Mouse (Mus musculus) midbrain, embryonic 11.5 days (tissue): ENCODE data around the gene Lin54. TPM values are rescaled to one million over a fixed set of nuclear protein-coding genes. Genes with fewer than 3 reads are reported as not detected.

Source experiments
- ATAC-seq: fragments of 200-750 bp; cut with Nextera tagmentation; 2 replicates; pipeline ENCODE4 v1.8.0; 2017; ENCODE audit warnings: moderate TSS enrichment, moderate library complexity; ENCODE audit not compliant: low FRiP score
- DNase-seq: peaks from one replicate; pipeline ENCODE4 v3.0.0; 2015; ENCODE audit warnings: low spot score; ENCODE audit errors: missing footprints
- H3K27ac ChIP-seq: fragments of 300-500 bp; sonication (generic); 2 replicates; pipeline ENCODE4 v1.5.1; 2014; ENCODE audit warnings: low read depth, low read length
- H3K27me3 ChIP-seq: fragments of 300-500 bp; sonication (generic); 2 replicates; pipeline ENCODE4 v1.6.1; 2014; ENCODE audit warnings: mild to moderate bottlenecking, low read length, moderate library complexity, mixed read lengths; ENCODE audit not compliant: control insufficient read depth, insufficient read depth
- H3K36me3 ChIP-seq: fragments of 300-500 bp; sonication (generic); 2 replicates; pipeline ENCODE4 v1.6.1; 2014; ENCODE audit warnings: mild to moderate bottlenecking, low read length, moderate library complexity, mixed read lengths; ENCODE audit not compliant: control insufficient read depth, insufficient read depth
- H3K4me1 ChIP-seq: fragments of 300-500 bp; sonication (generic); 2 replicates; pipeline ENCODE4 v1.6.1; 2014; ENCODE audit warnings: low read length; ENCODE audit not compliant: control insufficient read depth, insufficient read depth
- H3K4me2 ChIP-seq: fragments of 300-500 bp; sonication (generic); 2 replicates; pipeline ENCODE4 v1.6.1; 2014; ENCODE audit warnings: mild to moderate bottlenecking, moderate library complexity
- H3K4me3 ChIP-seq: fragments of 300-500 bp; sonication (generic); 2 replicates; pipeline ENCODE4 v1.5.1; 2014; ENCODE audit warnings: low read depth, low read length
- H3K9ac ChIP-seq: fragments of 300-500 bp; sonication (generic); 2 replicates; pipeline ENCODE4 v1.6.1; 2014; ENCODE audit warnings: low read length
- H3K9me3 ChIP-seq: fragments of 300-500 bp; sonication (generic); 2 replicates; pipeline ENCODE4 v1.6.1; 2016; ENCODE audit warnings: low read length; ENCODE audit not compliant: control insufficient read depth
- WGBS: fragments of 180-500 bp; shearing (Covaris S2); extraction: QIAGEN DNeasy Blood & Tissue Kit; methylation state at CpG from one replicate; pipeline ENCODE4 v1.1.7; 2014; 5-methylcytosine and 5-hydroxymethylcytosine counted together
- polyA plus RNA-seq: library from polyadenylated mRNA; unstranded; fragments of >200 nt; fragmentation: Nextera tagmentation; extraction: Ambion mirVana; gene quantifications from 2 replicates; pipeline ENCODE4 v1.2.1, GENCODE M21; 2014

The Lin54 gene
- polyA plus RNA-seq, 1 experiment from 2014 or later = 18.7 TPM

DNA sequence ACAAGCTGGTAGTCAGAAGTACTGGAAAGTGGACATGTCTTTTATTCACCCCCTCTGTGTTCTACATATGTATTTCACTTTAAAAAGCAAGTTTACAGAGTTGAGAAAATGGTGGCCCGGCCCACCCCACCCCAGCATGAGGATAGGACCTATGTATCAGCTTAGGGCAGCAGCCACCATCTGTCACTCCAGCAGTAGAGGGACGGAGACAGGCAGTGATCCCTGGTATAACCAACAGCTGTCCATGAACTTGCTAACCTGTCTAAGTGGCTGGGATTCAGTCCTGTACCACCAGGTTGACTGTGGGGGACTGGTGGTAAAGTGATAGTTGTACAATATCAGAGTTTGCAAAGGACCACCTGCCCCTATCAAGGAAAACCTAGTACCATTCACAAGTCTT lies 82.4 kb downstream of the Lin54 start:
- Histone ChIP-seq H3K4me2 (no peak overlapping the region), H3K4me1 (peaks cover 9% of the 10 kb centered on the region), H3K4me3 (no peak overlapping the region), H3K36me3 (peaks cover 20% of the 10 kb centered on the region), H3K27ac (no peak overlapping the region), H3K9ac (no peak overlapping the region), H3K9me3 (no peaks in the 10 kb centered on the region), H3K27me3 (no peaks in the 10 kb centered on the region)
- ATAC-seq (no peak), DNase-seq (no peak)
- 86% methylated on average over 2 of the region's 2 CpGs for WGBS

DNA sequence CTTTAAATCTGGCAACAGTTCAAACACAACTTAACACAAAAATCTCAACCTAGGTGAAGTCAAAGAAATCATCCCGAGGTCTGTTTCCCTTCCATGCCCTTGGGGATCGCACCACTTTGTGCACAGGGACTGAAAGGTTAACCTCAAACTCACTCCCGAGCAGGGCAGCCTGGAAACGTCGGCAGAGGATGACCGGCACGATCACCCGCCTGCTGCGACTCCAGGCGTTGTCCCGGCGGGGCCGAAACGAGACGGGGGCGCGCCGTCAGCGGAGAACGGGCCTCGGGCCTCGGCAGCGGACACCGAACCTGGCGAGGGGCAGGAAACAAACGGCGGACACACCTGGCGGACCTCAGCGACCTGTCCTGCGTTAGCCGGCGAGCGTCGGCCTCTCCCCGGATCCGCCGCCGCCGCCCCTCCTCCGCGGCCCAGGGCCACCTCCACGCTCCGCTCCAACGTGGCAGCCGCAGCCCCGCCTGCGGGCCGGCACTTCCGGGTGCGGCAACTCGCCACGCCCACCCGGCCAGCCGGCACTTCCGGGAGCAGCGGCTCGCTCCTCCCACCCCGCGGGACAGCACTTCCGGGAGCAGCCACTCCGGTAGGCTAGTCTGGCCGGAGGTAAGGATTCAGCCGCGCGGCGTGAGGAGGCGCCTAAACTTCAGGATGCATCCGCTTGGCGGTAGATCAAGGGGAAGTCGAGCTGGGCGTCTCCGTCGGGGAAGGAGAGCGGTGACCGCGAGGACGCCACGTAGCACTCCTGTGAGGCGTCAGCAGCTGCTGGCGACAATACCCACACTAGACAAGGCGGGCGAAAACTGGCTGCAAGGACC lies 84.5 kb downstream of the Lin54 start, which contains the start of gene Sec31a:
Sec31a (minus strand) TSS at position 474 of the 830 bp plus-strand sequence.
- H3K36me3 ChIP-seq = peaks cover 4% of the 10 kb centered on the region; the same call in 1 of the 2 replicates
- DNase-seq = peak; percentile 99
- peaks cover 9% of the 10 kb centered on the region for H3K4me1 ChIP-seq
- WGBS = under 1% methylated on average over 66 of the region's 82 CpGs
- ATAC-seq = peak; percentile 97
- H3K9ac ChIP-seq = peak within 1 kb of the TSS; percentile 78
- peak within 1 kb of the TSS; percentile 78 for H3K27ac ChIP-seq
- peak within 1 kb of the TSS; percentile 68 for H3K4me2 ChIP-seq
- H3K27me3 ChIP-seq = no peaks in the 10 kb centered on the region
- no peaks in the 10 kb centered on the region for H3K9me3 ChIP-seq
- peak within 1 kb of the TSS; percentile 82 for H3K4me3 ChIP-seq

DNA sequence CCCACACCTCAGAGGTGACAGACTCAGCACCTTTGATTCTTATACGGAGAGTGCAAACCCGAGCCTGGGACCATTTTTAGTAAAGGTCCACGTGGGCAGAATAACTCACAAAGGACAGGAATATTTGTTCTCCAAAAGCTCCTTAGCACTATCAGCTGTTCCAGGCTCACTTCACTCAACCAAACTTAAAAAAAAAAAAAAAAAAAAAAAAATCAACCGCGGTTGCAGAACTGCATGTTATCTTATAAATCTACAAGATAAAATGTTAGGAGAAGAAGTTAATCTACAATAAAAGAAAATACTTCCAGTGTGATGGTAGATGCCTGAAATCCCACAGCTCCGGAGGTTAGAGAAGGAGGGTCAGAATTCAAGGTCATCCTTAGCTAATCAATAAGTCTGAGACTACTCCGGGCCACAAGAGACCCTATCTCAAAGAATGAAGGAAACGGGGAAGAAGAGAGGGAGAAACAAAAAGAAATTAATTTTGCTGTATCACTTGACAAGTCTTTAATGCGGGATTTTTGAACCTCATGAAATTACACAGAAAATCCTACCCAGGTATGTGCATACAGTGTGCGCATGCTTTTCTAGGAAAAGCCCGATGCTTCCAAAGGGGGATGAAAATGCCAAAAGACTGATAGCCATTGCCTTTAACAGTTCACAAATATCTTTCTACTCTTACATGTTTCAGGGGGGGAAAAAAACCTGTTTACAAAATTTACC lies 85.8 kb downstream of the Lin54 start:
- peaks cover 4% of the 10 kb centered on the region; the same call in 1 of the 2 replicates for H3K36me3 ChIP-seq
- H3K9me3 ChIP-seq = no peaks in the 10 kb centered on the region
- H3K27me3 ChIP-seq = no peaks in the 10 kb centered on the region
- WGBS = 80% methylated on average over 11 of the region's 11 CpGs
- no peak overlapping the region for H3K9ac ChIP-seq
- ATAC-seq (no peak), DNase-seq (no peak)
- H3K4me1 ChIP-seq = peaks cover 9% of the 10 kb centered on the region
- peak overlapping the region; percentile 68 for H3K4me2 ChIP-seq
- H3K27ac ChIP-seq = no peak overlapping the region
- H3K4me3 ChIP-seq = no peak overlapping the region

DNA sequence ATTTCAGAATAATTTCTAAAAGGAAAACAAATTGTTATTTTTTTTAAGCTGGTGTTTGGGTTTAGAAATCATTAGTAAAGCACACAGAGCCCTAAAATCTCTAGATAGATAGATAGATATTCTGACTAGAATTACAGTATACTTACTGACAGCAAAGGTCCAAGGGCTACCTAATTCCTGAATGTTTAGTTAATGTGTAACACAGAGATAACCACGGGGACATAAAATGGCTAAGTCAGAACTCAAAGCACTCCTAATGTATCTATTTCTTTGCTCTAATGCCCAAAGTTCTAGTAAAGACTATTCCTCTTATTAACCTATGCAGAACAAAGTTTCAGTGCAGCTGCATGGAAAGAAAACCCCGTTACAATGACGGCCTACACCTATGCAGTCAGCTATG lies 87.6 kb downstream of the Lin54 start:
- no peak for ATAC-seq
- Histone ChIP-seq H3K4me2 (no peak overlapping the region), H3K4me3 (no peak overlapping the region), H3K9me3 (no peaks in the 10 kb centered on the region), H3K9ac (no peak overlapping the region), H3K27me3 (no peaks in the 10 kb centered on the region), H3K27ac (no peak overlapping the region), H3K36me3 (no peaks in the 10 kb centered on the region), H3K4me1 (peaks cover 9% of the 10 kb centered on the region)
- WGBS = 91% methylated on average over 3 of the region's 3 CpGs
- no peak for DNase-seq

DNA sequence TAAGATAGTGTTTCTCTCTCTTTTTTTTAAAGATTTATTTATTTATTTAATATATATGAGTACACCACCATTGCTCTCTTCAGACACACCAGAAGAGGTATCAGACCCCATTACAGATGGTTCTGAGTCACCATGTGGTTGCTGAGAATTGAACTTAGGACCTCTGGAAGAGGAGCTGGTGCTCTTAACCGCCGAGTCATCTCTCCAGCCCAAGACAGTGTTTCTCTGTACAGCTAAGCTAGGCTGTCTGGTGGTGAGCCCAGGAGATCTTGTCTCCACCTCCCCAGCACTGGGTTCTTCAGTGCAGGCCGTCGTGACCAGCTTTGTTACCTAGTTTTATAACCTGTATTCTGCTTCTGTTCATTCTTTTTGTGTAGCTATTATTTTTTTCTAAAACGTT lies 90.2 kb downstream of the Lin54 start:
- no peak overlapping the region for H3K9ac ChIP-seq
- H3K4me1 ChIP-seq = peaks cover 5% of the 10 kb centered on the region; the same call in 1 of the 2 replicates
- DNase-seq (peak; percentile 41), ATAC-seq (no peak)
- WGBS = 89% methylated on average over 5 of the region's 5 CpGs
- H3K4me2 ChIP-seq = no peak overlapping the region
- no peaks in the 10 kb centered on the region for H3K27me3 ChIP-seq
- H3K36me3 ChIP-seq = no peaks in the 10 kb centered on the region
- no peak overlapping the region for H3K4me3 ChIP-seq
- H3K9me3 ChIP-seq = no peaks in the 10 kb centered on the region
- no peak overlapping the region for H3K27ac ChIP-seq

DNA sequence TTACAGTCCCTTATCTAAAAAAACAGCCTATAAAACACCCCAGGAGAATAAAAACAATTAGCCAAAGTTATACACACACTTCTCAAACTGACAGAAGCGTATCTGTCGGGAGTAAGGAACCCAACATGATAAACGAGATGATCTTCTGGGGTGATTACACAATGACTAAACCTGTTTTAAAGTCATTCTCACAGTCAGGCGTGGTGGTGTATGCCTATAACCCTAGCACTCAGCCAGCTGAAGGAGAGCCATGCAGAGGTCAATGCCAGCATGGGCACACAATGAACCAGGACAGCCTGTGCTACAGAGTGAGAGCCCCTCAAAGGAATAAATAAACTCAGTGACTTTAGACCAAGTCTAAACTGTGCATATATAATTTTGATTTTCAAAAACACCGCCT lies 92.0 kb downstream of the Lin54 start:
- ATAC-seq (no peak), DNase-seq (no peak)
- WGBS = 89% methylated on average over 5 of the region's 5 CpGs
- Histone ChIP-seq H3K27me3 (no peaks in the 10 kb centered on the region), H3K9ac (no peak overlapping the region), H3K9me3 (no peaks in the 10 kb centered on the region), H3K4me3 (no peak overlapping the region), H3K4me1 (no peaks in the 10 kb centered on the region), H3K27ac (no peak overlapping the region), H3K36me3 (peaks cover 2% of the 10 kb centered on the region; the same call in 1 of the 2 replicates), H3K4me2 (no peak overlapping the region)

DNA sequence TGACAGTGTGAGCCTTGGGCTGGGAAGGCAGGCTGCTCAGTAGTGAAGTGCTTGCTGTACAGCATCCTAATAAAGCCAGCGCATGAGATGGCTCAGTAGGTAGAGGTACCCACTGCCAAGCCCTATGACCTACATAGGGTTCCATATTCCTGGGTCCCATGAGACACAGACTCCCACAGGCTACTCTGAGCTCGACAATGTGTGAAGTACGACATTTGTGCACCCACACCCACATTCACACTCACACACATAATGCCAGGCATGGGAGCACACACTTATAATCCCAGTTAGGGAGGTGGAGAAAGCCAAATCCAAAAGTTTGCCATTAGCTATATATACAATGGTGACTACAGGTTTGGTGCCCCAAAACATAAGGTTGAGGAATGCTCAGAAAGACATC lies 103.7 kb downstream of the Lin54 start:
- no peaks in the 10 kb centered on the region for H3K27me3 ChIP-seq
- no peak for ATAC-seq
- no peak for DNase-seq
- H3K9ac ChIP-seq = no peak overlapping the region
- no peak overlapping the region for H3K4me3 ChIP-seq
- H3K27ac ChIP-seq = no peak overlapping the region
- no peaks in the 10 kb centered on the region for H3K9me3 ChIP-seq
- WGBS = 96% methylated on average over 3 of the region's 3 CpGs
- H3K4me2 ChIP-seq = no peak overlapping the region
- H3K4me1 ChIP-seq = no peaks in the 10 kb centered on the region
- peaks cover 11% of the 10 kb centered on the region for H3K36me3 ChIP-seq

DNA sequence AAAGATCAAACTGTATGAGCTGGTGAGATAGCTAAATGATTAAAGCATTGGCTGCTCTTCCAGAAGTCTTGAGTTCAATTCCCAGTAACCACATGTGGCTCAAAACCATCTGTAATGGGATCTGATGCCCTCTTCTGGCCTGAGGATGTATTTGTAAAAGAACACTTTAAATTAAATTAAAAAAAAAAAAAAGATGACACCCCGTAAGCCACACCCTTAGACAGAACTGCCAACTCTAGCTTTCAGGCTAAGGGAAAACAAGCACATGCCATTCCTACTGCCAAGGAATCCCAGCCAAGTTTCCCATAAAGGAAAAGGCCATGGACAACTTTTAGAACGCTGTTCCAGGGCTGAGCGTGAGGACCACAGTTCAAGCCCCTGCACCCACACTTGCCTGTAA lies 106.8 kb downstream of the Lin54 start:
- peaks cover 13% of the 10 kb centered on the region for H3K36me3 ChIP-seq
- H3K4me1 ChIP-seq = no peaks in the 10 kb centered on the region
- DNase-seq (no peak), ATAC-seq (no peak)
- 94% methylated on average over 3 of the region's 3 CpGs for WGBS
- H3K4me2 ChIP-seq = no peak overlapping the region
- H3K9me3 ChIP-seq = no peaks in the 10 kb centered on the region
- H3K4me3 ChIP-seq = no peak overlapping the region
- H3K9ac ChIP-seq = no peak overlapping the region
- H3K27ac ChIP-seq = no peak overlapping the region
- H3K27me3 ChIP-seq = no peaks in the 10 kb centered on the region

DNA sequence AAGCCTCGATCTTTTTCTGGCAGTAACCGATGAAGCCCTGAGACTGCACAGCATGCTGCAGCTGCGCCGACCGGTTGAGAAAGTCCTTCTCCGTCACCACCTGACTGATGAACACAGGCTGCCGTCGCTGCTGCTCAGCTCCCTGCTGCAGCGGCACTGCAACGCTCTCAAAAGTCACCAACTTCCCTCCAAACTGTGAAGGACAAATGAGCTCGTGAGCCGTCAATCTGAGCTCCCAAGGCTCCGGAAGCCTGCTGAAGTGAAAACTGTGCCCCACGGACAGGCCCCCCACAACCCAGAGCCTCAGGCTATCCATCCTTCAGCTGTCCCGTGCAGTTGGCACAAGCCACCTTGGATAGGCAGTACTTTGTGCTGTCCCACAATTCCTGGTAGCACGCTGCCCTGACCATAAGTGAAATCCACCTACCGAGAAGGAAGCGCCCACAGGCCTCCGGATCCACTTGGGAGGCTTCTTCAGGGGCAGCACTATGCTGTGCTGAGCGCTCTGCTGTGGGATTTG lies 107.9 kb downstream of the Lin54 start:
- DNase-seq = no peak
- H3K36me3 ChIP-seq = peaks cover 10% of the 10 kb centered on the region
- 94% methylated on average over 20 of the region's 20 CpGs for WGBS

More for the DNA sequence above, 107.9 kb downstream of the Lin54 start:
- Histone ChIP-seq H3K4me1 (no peaks in the 10 kb centered on the region), H3K4me3 (no peak overlapping the region), H3K9ac (no peak overlapping the region), H3K27ac (no peak overlapping the region), H3K4me2 (no peak overlapping the region), H3K27me3 (no peaks in the 10 kb centered on the region), H3K9me3 (no peaks in the 10 kb centered on the region)
- no peak for ATAC-seq
